Mouse (Mus musculus): ENCODE results near the gene Gm21708. TPM values are rescaled to one million over a fixed set of nuclear protein-coding genes. Genes with fewer than 3 reads are reported as not detected.
"Not testable (repeated sequence)": the region's sequence is repeated elsewhere in the genome, so short reads cannot be mapped to it uniquely, and the experiment has no call there.

Gene Gm21708
- total RNA-seq (2021) (not detected), polyA plus RNA-seq (2012; rRNA removed) (not detected in 2 replicates)
- long read RNA-seq = 0 reads

DNA sequence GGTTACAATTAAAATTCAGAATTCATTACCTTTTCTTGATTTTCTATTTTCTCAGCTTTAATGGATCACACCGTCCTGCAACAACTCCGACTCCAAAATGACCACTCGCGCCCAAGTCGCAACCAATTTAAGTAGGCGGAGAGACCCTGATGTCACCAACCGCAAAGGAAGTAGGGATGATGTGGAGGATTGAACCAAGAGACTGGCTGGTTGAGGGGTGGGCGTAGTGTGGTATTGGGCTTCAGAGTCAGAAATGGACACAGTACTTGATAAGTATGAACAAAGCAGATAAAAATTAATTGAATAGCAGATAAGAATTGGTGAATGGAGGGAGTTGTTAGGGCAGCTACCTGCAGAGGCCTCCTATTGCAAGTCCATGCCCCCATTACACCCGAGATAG is at the start of gene Gm21708, which contains the start of gene Gm21704:
Gm21708 (minus strand) TSS at position 101 of the 400 bp plus-strand sequence.
Gm21704 (minus strand) TSS at position 101 of the 400 bp plus-strand sequence.
- not testable (repeated sequence) for DNase-seq

Other genes starting within 250 kb of the Gm21708 start
- gene Gm21677, start 103.7 kb downstream of the Gm21708 start, total RNA-seq (2021) = not detected
- not detected in 2 replicates for gene Gm21677, start 103.7 kb downstream of the Gm21708 start, polyA plus RNA-seq (2012; rRNA removed)
- gene Gm21693, start 64.8 kb downstream of the Gm21708 start, total RNA-seq (2021) = not detected
- gene Gm21693, start 64.8 kb downstream of the Gm21708 start, polyA plus RNA-seq (2012; rRNA removed) = not detected in 2 replicates
- gene Gm21704, start within 50 bp of the Gm21708 start, total RNA-seq (2021) = not detected
- not detected in 2 replicates for gene Gm21704, start within 50 bp of the Gm21708 start, polyA plus RNA-seq (2012; rRNA removed)